Mouse (Mus musculus): ENCODE data around the gene Mcoln2. TPM values are rescaled to one million over a fixed set of nuclear protein-coding genes. Genes with fewer than 3 reads are reported as not detected.
A peak's percentile ranks its signal among the peaks of the same experiment; 100 is the strongest.

Mcoln2 gene
- polyA plus RNA-seq, 1 experiment from 2014 or later, result 0.27 TPM

DNA sequence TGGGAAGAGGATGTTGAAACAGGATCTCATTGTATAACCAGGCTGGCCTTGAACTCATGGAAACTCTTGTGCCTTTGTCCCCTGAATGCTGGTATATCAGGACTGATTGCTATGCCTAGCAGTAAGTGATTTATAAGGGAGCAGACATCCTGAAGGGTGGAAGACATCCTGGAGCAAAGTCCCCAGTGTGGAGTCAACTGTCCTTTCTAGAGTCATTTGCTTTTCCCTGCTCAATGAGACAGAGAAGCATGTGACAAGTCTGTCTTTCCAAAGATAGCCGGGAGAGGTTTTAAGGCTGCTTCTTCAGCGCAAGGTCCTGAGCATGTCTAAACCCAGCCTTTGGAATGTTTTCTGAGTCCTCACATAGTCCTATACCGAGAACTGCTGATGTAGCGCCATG, 19.7 kb downstream of the Mcoln2 start:
- no peak overlapping the region for H3K27ac ChIP-seq (replicated peaks)
- H3K9ac ChIP-seq, result no peak overlapping the region
- H3K4me1 ChIP-seq (replicated peaks), result no peaks in the 10 kb centered on the region
- WGBS, result 89% methylated on average over 4 of the region's 4 CpGs
- H3K9me3 ChIP-seq, result no peaks in the 10 kb centered on the region; the same call in 1 of the 2 replicates
- no peaks in the 10 kb centered on the region for H3K36me3 ChIP-seq
- ATAC-seq (ENCODE audit: low FRiP score, low read depth), result no peak
- H3K4me3 ChIP-seq, result no peak overlapping the region
- no peaks in the 10 kb centered on the region for H3K27me3 ChIP-seq
- no peak overlapping the region for H3K4me2 ChIP-seq

DNA sequence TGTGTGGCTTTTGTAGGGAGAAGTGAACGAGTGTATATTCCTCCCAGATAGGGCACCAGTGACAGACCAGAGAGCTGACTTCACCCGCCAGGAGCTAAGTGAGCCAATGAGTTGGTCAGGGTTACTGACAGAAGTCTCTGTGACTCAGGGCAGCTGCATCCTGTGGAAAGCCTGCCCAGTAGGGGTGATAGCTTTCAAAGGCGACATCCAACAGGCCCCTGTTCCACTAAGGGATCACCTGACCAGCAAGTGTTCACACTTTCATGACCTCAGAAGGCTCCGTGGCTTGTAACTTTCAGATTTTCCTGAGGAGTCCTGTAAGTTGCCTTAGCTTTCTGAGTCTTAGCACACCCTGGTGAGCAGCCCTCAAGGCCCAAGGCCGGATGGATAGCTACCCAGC, 23.4 kb downstream of the Mcoln2 start:
- Histone ChIP-seq H3K27ac (replicated peaks) (no peak overlapping the region), H3K9ac (no peak overlapping the region), H3K36me3 (no peaks in the 10 kb centered on the region), H3K9me3 (no peaks in the 10 kb centered on the region; the same call in 1 of the 2 replicates), H3K4me1 (replicated peaks) (no peaks in the 10 kb centered on the region), H3K4me2 (no peak overlapping the region), H3K27me3 (no peaks in the 10 kb centered on the region), H3K4me3 (no peak overlapping the region)
- ATAC-seq (ENCODE audit: low FRiP score, low read depth), result no peak
- 74% methylated on average over 5 of the region's 5 CpGs for WGBS

DNA sequence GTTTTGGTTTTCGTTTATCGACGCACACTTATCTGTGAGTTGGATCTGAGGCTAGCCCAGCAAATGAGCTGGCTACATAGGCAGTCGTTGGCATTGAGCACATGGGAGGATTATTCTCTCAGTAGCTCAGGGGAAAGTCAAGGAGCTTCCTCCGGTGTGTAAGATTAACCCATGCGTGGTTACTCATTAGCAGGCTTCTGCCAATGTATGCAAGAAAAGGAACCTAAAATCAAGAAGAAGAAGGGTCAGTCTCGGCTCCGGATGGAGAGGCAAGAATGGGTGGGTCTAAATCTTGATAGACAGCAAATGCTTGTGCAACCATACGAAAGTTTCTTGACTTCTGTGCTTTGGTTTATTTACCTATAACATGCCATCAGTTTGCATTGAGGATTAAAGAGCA, 24.6 kb downstream of the Mcoln2 start:
- ATAC-seq (ENCODE audit: low FRiP score, low read depth), result no peak
- no peak overlapping the region for H3K9ac ChIP-seq
- H3K4me1 ChIP-seq (replicated peaks), result no peaks in the 10 kb centered on the region
- H3K36me3 ChIP-seq, result no peaks in the 10 kb centered on the region
- H3K27ac ChIP-seq (replicated peaks), result no peak overlapping the region
- H3K4me2 ChIP-seq, result no peak overlapping the region
- no peaks in the 10 kb centered on the region; the same call in 1 of the 2 replicates for H3K9me3 ChIP-seq
- no peak overlapping the region for H3K4me3 ChIP-seq
- 89% methylated on average over 9 of the region's 9 CpGs for WGBS
- no peaks in the 10 kb centered on the region for H3K27me3 ChIP-seq

DNA sequence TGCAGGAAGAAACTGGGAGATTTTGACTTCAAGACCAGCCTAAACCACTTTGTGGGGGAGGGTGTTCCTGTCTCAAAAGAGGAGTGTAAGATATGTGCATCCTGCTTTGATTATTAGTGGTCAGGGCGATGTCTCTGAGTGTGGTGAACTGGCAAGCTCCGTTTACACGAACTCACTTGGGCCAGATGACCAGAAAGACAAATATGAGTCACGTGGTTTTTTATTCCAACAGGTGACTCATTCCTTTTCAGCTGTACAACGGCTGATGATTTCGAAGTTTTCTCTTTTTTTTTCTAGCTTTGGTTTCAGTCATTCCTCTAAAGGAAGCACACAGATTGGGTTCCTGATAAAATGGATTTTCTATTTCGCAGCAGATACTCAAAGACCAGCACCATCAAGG, 27.7 kb downstream of the Mcoln2 start:
- H3K4me1 ChIP-seq (replicated peaks), result no peaks in the 10 kb centered on the region
- H3K9me3 ChIP-seq, result no peaks in the 10 kb centered on the region
- H3K4me2 ChIP-seq, result peak overlapping the region; percentile 62
- H3K27ac ChIP-seq (replicated peaks), result no peak overlapping the region
- 0 out of 2 replicates have a peak, but pooled peaks cover 3% of the 10 kb centered on the region for H3K27me3 ChIP-seq
- H3K4me3 ChIP-seq, result no peak overlapping the region
- WGBS, result 80% methylated on average over 7 of the region's 7 CpGs
- no peaks in the 10 kb centered on the region for H3K36me3 ChIP-seq
- peak overlapping the region; percentile 43; the same call in 1 of the 2 replicates for H3K9ac ChIP-seq
- no peak for ATAC-seq (ENCODE audit: low FRiP score, low read depth)

DNA sequence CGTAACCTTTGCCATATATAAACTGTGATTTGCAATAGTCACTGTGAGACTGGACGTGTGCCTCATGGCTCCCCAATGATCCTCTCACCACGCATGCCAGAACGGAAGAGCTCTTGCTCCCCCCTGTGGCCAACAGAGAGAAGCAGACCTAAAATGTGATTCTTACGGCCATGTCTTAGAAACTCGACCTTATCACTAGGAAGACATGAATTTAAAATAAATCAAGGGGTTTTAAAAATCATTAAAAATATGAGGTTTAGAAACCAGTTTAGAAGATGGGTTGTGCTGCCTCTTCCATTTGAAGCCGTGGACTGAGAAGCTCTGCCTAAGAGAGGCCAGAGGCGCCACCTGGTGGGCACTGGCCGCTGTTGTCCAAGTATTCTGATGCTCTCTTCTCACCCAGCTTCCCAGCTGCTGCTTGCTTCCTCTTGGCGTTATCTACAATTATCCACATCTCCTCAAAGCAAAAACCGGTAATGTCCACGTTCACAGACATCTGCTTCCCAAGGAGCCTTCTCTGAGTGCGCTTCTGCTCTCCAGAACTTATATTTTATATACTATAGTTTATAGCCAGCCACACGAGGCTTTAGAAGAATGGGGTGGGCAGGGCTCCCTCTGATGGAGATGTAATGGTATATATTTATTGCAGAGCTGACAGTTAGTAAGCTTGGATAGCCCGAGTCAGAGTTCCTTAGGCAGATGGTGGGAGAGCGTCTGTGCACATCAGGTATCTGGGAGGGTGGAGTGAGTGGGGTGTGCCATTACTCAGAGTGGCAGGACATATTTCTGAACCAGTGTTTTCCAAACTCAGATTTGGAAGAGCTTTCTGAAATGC, 28.3 kb downstream of the Mcoln2 start:
- peak overlapping the region; percentile 38 for H3K4me3 ChIP-seq
- peak overlapping the region; percentile 43 for H3K9ac ChIP-seq
- H3K9me3 ChIP-seq, result no peaks in the 10 kb centered on the region
- ATAC-seq (ENCODE audit: low FRiP score, low read depth), result peak; percentile 89
- no peaks in the 10 kb centered on the region for H3K4me1 ChIP-seq (replicated peaks)
- H3K4me2 ChIP-seq, result peak overlapping the region; percentile 62
- 0 out of 2 replicates have a peak, but pooled peaks cover 3% of the 10 kb centered on the region for H3K27me3 ChIP-seq
- H3K27ac ChIP-seq (replicated peaks), result peak overlapping the region; percentile 69; the same call in 1 of the 2 replicates
- 4% methylated on average over 16 of the region's 16 CpGs for WGBS
- no peaks in the 10 kb centered on the region for H3K36me3 ChIP-seq

DNA sequence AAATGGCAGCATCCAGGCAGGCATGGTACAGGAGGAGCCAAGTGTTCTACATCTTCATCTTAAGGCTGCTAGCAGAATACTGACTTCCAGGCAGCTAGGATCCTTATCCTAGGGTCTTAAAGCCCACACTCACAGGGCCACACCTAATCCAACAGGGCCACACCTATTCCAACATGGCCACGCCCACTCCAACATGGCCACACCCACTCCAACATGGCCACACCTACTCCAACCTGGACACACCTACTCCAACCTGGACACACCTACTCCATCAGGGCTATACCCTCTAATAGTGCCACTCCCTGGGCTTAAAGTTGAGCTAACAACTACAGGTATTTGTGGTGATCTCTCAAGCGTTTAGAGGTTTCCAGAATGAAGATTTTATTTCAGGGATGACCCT, 30.7 kb downstream of the Mcoln2 start:
- Histone ChIP-seq H3K9ac (no peak overlapping the region), H3K36me3 (no peaks in the 10 kb centered on the region), H3K4me2 (no peak overlapping the region), H3K27ac (replicated peaks) (no peak overlapping the region), H3K4me1 (replicated peaks) (peaks cover 8% of the 10 kb centered on the region; the same call in 1 of the 2 replicates), H3K27me3 (peaks cover 17% of the 10 kb centered on the region; the same call in 1 of the 2 replicates), H3K9me3 (no peaks in the 10 kb centered on the region), H3K4me3 (no peak overlapping the region)
- 41% methylated on average over 2 of the region's 2 CpGs for WGBS
- ATAC-seq (ENCODE audit: low FRiP score, low read depth), result no peak

DNA sequence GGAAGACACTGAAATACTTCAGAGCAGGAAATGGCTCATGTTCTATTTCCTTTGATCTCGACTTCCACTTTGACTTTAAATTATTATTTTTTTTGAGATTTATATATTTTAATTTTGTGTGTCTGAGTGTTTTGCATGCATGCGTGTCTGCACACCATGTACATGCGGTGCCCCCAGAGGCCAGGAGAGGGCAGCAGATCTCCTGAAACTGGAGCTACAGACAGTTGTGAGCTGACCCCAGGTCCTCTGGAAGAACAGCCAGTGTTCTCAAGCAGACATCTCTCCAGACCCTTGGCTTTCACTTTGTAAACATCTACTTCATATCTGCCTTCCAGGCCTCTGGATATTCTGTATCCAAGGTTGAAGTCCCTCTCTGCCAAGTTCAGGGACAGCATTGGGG, 31.4 kb downstream of the Mcoln2 start:
- WGBS, result 39% methylated on average over 3 of the region's 3 CpGs
- H3K9me3 ChIP-seq, result no peaks in the 10 kb centered on the region
- peaks cover 17% of the 10 kb centered on the region; the same call in 1 of the 2 replicates for H3K27me3 ChIP-seq
- no peak overlapping the region for H3K27ac ChIP-seq (replicated peaks)
- ATAC-seq (ENCODE audit: low FRiP score, low read depth), result no peak
- H3K9ac ChIP-seq, result no peak overlapping the region
- H3K36me3 ChIP-seq, result no peaks in the 10 kb centered on the region
- H3K4me1 ChIP-seq (replicated peaks), result peaks cover 10% of the 10 kb centered on the region; the same call in 1 of the 2 replicates
- no peak overlapping the region for H3K4me2 ChIP-seq
- H3K4me3 ChIP-seq, result no peak overlapping the region

DNA sequence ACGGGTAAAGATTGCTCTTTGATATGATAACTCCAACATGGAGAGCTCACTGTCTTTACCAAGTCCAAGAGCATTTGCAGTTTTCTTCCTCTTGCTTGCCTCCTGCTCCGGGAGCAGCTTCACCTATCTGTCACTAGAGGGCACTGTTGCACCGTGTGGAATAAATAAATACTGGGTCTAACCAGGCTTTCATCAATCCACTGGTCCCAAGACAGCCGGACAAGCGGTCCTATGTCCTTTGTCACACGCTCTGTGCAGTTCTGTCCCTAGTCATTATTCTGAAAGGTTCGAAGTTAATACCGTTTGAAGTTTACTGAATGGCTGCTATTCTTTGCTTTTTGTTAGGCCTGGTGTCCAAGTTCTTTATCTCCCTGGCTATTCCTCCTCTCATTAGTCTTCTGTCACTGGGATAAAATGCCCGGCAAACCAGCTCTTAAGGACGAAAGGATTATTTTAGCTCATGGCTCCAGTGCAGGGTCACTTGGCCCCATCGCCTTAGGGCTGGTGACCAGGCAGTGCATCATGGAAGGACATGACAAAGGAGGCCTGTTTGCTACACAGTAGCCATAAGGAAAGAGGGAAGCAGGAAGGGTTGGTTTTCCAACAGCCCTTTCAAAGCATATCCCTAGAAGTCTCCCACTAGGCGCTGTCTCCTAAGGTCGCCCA, 35.5 kb downstream of the Mcoln2 start:
- no peak overlapping the region for H3K27ac ChIP-seq (replicated peaks)
- H3K4me2 ChIP-seq, result 0 out of 2 replicates have a peak overlapping the region, but pooled peaks have one; percentile 11
- H3K4me1 ChIP-seq (replicated peaks), result peaks cover 10% of the 10 kb centered on the region; the same call in 1 of the 2 replicates
- ATAC-seq (ENCODE audit: low FRiP score, low read depth), result peak; percentile 77
- peaks cover 17% of the 10 kb centered on the region; the same call in 1 of the 2 replicates for H3K27me3 ChIP-seq
- 20% methylated on average over 13 of the region's 13 CpGs for WGBS
- no peak overlapping the region for H3K9ac ChIP-seq
- H3K4me3 ChIP-seq, result no peak overlapping the region
- no peaks in the 10 kb centered on the region for H3K36me3 ChIP-seq
- H3K9me3 ChIP-seq, result 0 out of 2 replicates have a peak, but pooled peaks cover 3% of the 10 kb centered on the region

DNA sequence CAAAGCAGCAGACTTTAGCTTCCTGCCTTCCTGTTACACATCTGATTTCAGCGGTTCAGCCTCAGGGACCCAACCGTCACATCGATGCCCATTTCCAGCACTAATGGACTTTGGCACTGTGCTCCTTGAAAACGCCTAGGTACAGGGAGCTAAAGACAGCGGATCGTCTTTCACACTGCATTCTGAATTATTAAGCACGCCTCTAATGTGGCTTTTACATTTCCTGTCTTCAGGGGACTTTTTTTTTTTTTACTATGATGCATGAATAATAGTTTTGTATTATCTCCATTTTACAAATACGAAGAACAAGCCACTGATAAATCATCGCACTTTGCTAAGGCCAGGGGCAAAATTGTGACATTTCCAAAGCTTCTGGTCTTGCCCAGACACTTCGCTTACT, 36.4 kb downstream of the Mcoln2 start:
- Histone ChIP-seq H3K27me3 (peaks cover 17% of the 10 kb centered on the region; the same call in 1 of the 2 replicates), H3K9me3 (0 out of 2 replicates have a peak, but pooled peaks cover 3% of the 10 kb centered on the region), H3K9ac (no peak overlapping the region), H3K27ac (replicated peaks) (no peak overlapping the region), H3K4me1 (replicated peaks) (peaks cover 10% of the 10 kb centered on the region; the same call in 1 of the 2 replicates), H3K4me3 (no peak overlapping the region), H3K36me3 (no peaks in the 10 kb centered on the region), H3K4me2 (no peak overlapping the region)
- WGBS, result 72% methylated on average over 10 of the region's 10 CpGs
- no peak for ATAC-seq (ENCODE audit: low FRiP score, low read depth)

DNA sequence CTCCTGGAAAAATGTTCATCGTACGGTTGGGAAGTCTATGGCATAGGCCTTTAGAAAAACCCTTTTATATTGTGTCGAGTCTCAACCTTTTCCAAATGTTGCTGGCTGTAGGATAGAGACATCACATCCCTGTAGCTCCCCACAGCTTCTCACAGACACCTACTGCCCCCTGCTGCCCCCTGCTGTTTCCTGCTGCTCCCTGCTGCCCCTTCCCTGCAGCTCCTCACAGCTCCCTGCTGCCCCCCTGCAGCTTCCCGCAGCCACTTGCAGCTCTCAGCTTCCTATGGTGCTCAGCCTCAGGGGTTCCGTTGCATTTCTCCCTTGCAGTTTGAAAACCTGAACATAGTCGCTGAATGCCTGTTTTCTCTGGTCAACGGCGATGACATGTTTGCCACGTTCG, 40.3 kb downstream of the Mcoln2 start:
- Histone ChIP-seq H3K27me3 (no peaks in the 10 kb centered on the region), H3K4me3 (no peak overlapping the region), H3K4me2 (no peak overlapping the region), H3K4me1 (replicated peaks) (peaks cover 6% of the 10 kb centered on the region), H3K36me3 (no peaks in the 10 kb centered on the region), H3K9ac (no peak overlapping the region), H3K27ac (replicated peaks) (no peak overlapping the region), H3K9me3 (0 out of 2 replicates have a peak, but pooled peaks cover 3% of the 10 kb centered on the region)
- WGBS, result 64% methylated on average over 10 of the region's 10 CpGs
- ATAC-seq (ENCODE audit: low FRiP score, low read depth), result no peak

DNA sequence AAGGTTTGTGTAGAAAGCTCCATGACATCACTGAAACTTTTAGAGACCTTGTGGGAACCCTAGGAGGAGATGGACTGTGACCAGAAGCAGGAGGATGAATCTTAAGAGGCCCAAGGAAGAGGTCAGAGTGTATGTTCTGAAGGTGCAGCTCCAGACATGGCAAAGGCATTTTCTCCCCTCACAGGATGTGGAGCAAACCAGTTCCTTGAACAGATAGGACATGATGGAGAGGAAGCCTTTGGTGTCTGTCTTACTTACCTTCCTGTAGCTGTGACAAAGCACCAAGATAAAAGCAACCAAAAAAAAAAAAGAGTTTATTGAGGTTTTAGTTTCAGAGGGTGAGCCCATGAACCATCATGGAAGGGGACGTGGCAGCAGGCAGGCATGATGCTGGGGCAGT, 42.9 kb downstream of the Mcoln2 start:
- Histone ChIP-seq H3K27me3 (no peaks in the 10 kb centered on the region), H3K27ac (replicated peaks) (no peak overlapping the region), H3K4me3 (no peak overlapping the region), H3K4me2 (no peak overlapping the region), H3K9ac (no peak overlapping the region), H3K9me3 (0 out of 2 replicates have a peak, but pooled peaks cover 1% of the 10 kb centered on the region), H3K4me1 (replicated peaks) (peaks cover 6% of the 10 kb centered on the region; the same call in 1 of the 2 replicates), H3K36me3 (no peaks in the 10 kb centered on the region)
- no peak for ATAC-seq (ENCODE audit: low FRiP score, low read depth)
- 88% methylated on average over 1 of the region's 1 CpGs for WGBS

DNA sequence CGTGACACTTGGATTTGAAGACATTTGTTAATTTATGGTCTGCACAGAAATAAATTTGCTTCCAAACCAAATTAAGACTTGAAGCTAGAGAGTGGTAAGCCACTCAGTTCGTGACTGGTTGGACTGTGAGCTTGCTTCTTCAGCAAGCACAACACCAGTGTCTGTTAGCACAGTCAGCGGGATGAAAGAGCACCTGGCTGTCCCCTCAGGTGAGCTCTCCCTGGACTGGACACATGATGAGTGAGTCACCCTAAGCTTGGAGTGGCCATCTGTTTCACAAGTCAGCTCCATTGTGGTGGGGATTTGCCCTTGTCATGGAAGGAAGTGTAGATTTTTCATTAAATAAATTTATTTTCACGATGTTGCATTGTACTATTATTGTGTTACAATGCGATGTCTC, 45.5 kb downstream of the Mcoln2 start:
- peaks cover 14% of the 10 kb centered on the region; the same call in 1 of the 2 replicates for H3K4me1 ChIP-seq (replicated peaks)
- H3K36me3 ChIP-seq, result no peaks in the 10 kb centered on the region
- H3K9me3 ChIP-seq, result no peaks in the 10 kb centered on the region
- no peak overlapping the region for H3K27ac ChIP-seq (replicated peaks)
- H3K27me3 ChIP-seq, result no peaks in the 10 kb centered on the region
- H3K9ac ChIP-seq, result no peak overlapping the region
- no peak for ATAC-seq (ENCODE audit: low FRiP score, low read depth)
- WGBS, result 90% methylated on average over 5 of the region's 5 CpGs
- H3K4me2 ChIP-seq, result no peak overlapping the region
- H3K4me3 ChIP-seq, result no peak overlapping the region

All from hindbrain, embryonic 15.5 days (tissue).